Comparison of ENCODE assay signal across 15 mouse cellular contexts in genomic region chr1:153224331-153224730, GRCm38 (mm10). TPM values are rescaled to one million over a fixed set of nuclear protein-coding genes. Genes with fewer than 3 reads are reported as not detected.
A peak's percentile ranks its signal among the peaks of the same experiment; 100 is the strongest.
DNase-seq lines count a peak whose midpoint lies in the region; ATAC-seq and TF ChIP-seq lines count a peak whose summit lies in the region.
"Had no signal": no experiment of that assay in that cellular context is flagged by ENCODE, and none has a peak within 500 bp of the region (broad histone marks: within the 10 kb centered on the region; RNA-seq: fewer than 3 reads in every experiment).

No protein-coding gene starts in this region.

- ATAC-seq in heart, embryonic 11.5 days (replicated peaks; ENCODE audit: insufficient number of reproducible peaks, low FRiP score, low TSS enrichment), result no peak
- ATAC-seq in heart, postnatal 0 days (ENCODE audit: insufficient read depth, low read depth), result peak; percentile 58
- ATAC-seq: forebrain, embryonic 13.5 days had no signal

- H3K27ac ChIP-seq in heart, embryonic 11.5 days (ENCODE audit: low read depth, low read length), result no peak overlapping the region
- H3K27ac ChIP-seq in layer of hippocampus, adult 2 months, result peak overlapping the region; percentile 89
- 0 out of 2 replicates have a peak overlapping the region, but pooled peaks have one; percentile 29 for H3K27ac ChIP-seq in brown adipose tissue, adult 24 weeks (replicated peaks; ENCODE audit: low read depth, low read length)
- H3K27ac ChIP-seq in heart, postnatal 0 days (ENCODE audit: low read depth), result peak overlapping the region; percentile 74
- H3K27ac ChIP-seq: forebrain, embryonic 13.5 days; hindbrain, embryonic 14.5 days had no signal

- H3K4me3 ChIP-seq in heart, embryonic 11.5 days (ENCODE audit: low read depth, low read length), result no peak overlapping the region
- no peak overlapping the region for H3K4me3 ChIP-seq in layer of hippocampus, adult 2 months
- H3K4me3 ChIP-seq in brown adipose tissue, adult 24 weeks (ENCODE audit: insufficient read depth, low read depth, low read length), result no peak overlapping the region
- no peak overlapping the region for H3K4me3 ChIP-seq in heart, postnatal 0 days (ENCODE audit: low read depth, low read length)
- H3K4me3 ChIP-seq: embryonic facial prominence, embryonic 13.5 days; forebrain, embryonic 13.5 days had no signal

- H3K36me3 ChIP-seq in heart, embryonic 11.5 days (ENCODE audit: control insufficient read depth, insufficient read depth, low read length), result peaks cover 44% of the 10 kb centered on the region
- H3K36me3 ChIP-seq in heart, postnatal 0 days (replicated peaks; ENCODE audit: control insufficient read depth, insufficient read depth, low read length), result peaks cover 89% of the 10 kb centered on the region

- no peaks in the 10 kb centered on the region for H3K27me3 ChIP-seq in heart, embryonic 11.5 days (ENCODE audit: control insufficient read depth, insufficient read depth, low read length)
- H3K27me3 ChIP-seq in heart, postnatal 0 days (ENCODE audit: control insufficient read depth, insufficient read depth, low read length), result no peaks in the 10 kb centered on the region
- H3K27me3 ChIP-seq: embryonic facial prominence, embryonic 13.5 days; forebrain, embryonic 13.5 days had no signal

- peak; percentile 62; the same call in 1 of the 2 replicates for TF ChIP-seq EP300 in heart, postnatal 0 days (IDR thresholded peaks at IDR 0.05; ENCODE audit: low read depth)

- 68% methylated on average over 5 of the region's 5 CpGs for WGBS in heart, embryonic 11.5 days (ENCODE audit: insufficient replicate concordance)
- WGBS in heart, postnatal 0 days, result 68% methylated on average over 5 of the region's 5 CpGs

- TF ChIP-seq CTCF in layer of hippocampus, adult 2 months (conservative IDR thresholded peaks at IDR 0.05), result no peak
- TF ChIP-seq CTCF in heart, postnatal 0 days (IDR thresholded peaks at IDR 0.05; ENCODE audit: low read depth), result no peak

- no peak overlapping the region for H3K4me2 ChIP-seq in heart, embryonic 11.5 days
- H3K4me2 ChIP-seq in heart, postnatal 0 days (ENCODE audit: low read depth, low read length), result no peak overlapping the region
- H3K4me2 ChIP-seq: embryonic facial prominence, embryonic 13.5 days; forebrain, embryonic 13.5 days; hindbrain, embryonic 14.5 days; liver, embryonic 11.5 days had no signal

- H3K4me1 ChIP-seq in heart, embryonic 11.5 days (ENCODE audit: control insufficient read depth, insufficient read depth, low read length), result no peaks in the 10 kb centered on the region
- H3K4me1 ChIP-seq in brown adipose tissue, adult 24 weeks (ENCODE audit: control insufficient read depth, insufficient read depth, insufficient read length, low read length), result peaks cover 10% of the 10 kb centered on the region
- no peaks in the 10 kb centered on the region for H3K4me1 ChIP-seq in heart, postnatal 0 days (ENCODE audit: control insufficient read depth, insufficient read depth)

- no peak overlapping the region for H3K9ac ChIP-seq in heart, embryonic 11.5 days (ENCODE audit: low read depth, low read length)
- H3K9ac ChIP-seq in heart, postnatal 0 days (replicated peaks; ENCODE audit: low read depth, low read length), result no peak overlapping the region
- H3K9ac ChIP-seq: embryonic facial prominence, embryonic 13.5 days; forebrain, embryonic 13.5 days; hindbrain, embryonic 14.5 days had no signal

- no peaks in the 10 kb centered on the region for H3K9me3 ChIP-seq in heart, embryonic 11.5 days (replicated peaks; ENCODE audit: control insufficient read depth, low read length)
- H3K9me3 ChIP-seq in heart, postnatal 0 days (replicated peaks; ENCODE audit: control insufficient read depth, low read length), result no peaks in the 10 kb centered on the region
- H3K9me3 ChIP-seq: embryonic facial prominence, embryonic 13.5 days; forebrain, embryonic 13.5 days had no signal

- DNase-seq in heart, adult 8-10 months (ENCODE audit: low spot score), result peak; percentile 70
- DNase-seq in layer of hippocampus, adult 2 months (ENCODE audit: low spot score in 2 of 2), result no peak
- no peak for DNase-seq in layer of hippocampus, postnatal 10 days (ENCODE audit: low spot score in 2 of 2)
- DNase-seq in heart, postnatal 0 days (ENCODE audit: low spot score), result peak; percentile 70
- DNase-seq in right cerebral cortex, adult 2 months (ENCODE audit: low spot score in 2 of 2), result no peak
- DNase-seq in cerebellum, adult 11 months, result no peak
- DNase-seq: cerebellum, adult 8-10 months; right cerebral cortex, postnatal 25 days; thymus, postnatal 4 days had no signal

RNA-seq across cellular contexts. Expression of gene Lamc2, which starts 38.1 kb away (rescaled TPM):
- 10 to 100 TPM in 2 of 4 experiments, 1 to 10 TPM in 2; 8.3 to 14.2 (median 11.6) TPM for total RNA-seq in heart, adult 8-10 months (2022)
- polyA plus RNA-seq in heart, embryonic 11.5 days (2014; fragmentation: Nextera tagmentation; extraction: Ambion mirVana), result 3.4 and 6.2 TPM in 2 replicates
- 1 to 10 TPM; 1.6 to 3.2 TPM for total RNA-seq in layer of hippocampus, adult 2 months (2021)
- 1 to 10 TPM; 1.9 to 2.7 TPM for total RNA-seq in layer of hippocampus, postnatal 10 days (2021)
- polyA plus RNA-seq in brown adipose tissue, adult 24 weeks (2012; ENCODE audit: insufficient read depth, insufficient read length, missing spikeins), result 0.21 and 1.7 TPM in 2 replicates
- total RNA-seq in heart, postnatal 0 days (2014; rRNA removed; ENCODE audit: low replicate concordance), result 10.2 and 13.2 TPM in 2 replicates
- 4.1 and 6.0 TPM in 2 replicates for polyA plus RNA-seq in heart, postnatal 0 days (2015; fragmentation: Nextera tagmentation; extraction: Ambion mirVana)

Comparison
In these comparisons a context has a peak if more than half of its experiments do, and no peak if none do; other contexts are left out.
1. DNase-seq: peak in heart, adult 8-10 months (single experiment) and heart, postnatal 0 days (single experiment); none in layer of hippocampus, adult 2 months (0 of 2), layer of hippocampus, postnatal 10 days (0 of 2), right cerebral cortex, adult 2 months (0 of 2) and cerebellum, adult 11 months (single experiment).